Mouse (Mus musculus) small intestine, adult 2 months (tissue): Measurements from ENCODE around the gene L3mbtl4. TPM values are rescaled to one million over a fixed set of nuclear protein-coding genes. Genes with fewer than 3 reads are reported as not detected.
"Not testable (repeated sequence)": the region's sequence is repeated elsewhere in the genome, so short reads cannot be mapped to it uniquely, and the experiment has no call there.

ENCODE experiments used
- H3K27ac ChIP-seq: fragments of 200-500 bp; 2 replicates; pipeline ENCODE4 v1.5.1; 2012; ENCODE audit warnings: low read depth, low read length, control low read depth, inconsistent platforms; ENCODE audit not compliant: insufficient read depth
- H3K27me3 ChIP-seq: fragments of 200-500 bp; 2 replicates; pipeline ENCODE4 v1.6.1; 2012; ENCODE audit warnings: mild to moderate bottlenecking, moderate library complexity, low read length, inconsistent platforms; ENCODE audit not compliant: control insufficient read depth, insufficient read depth
- H3K36me3 ChIP-seq: fragments of 200-500 bp; 2 replicates; pipeline ENCODE4 v1.6.1; 2012; ENCODE audit warnings: mild to moderate bottlenecking, low read length, control low read depth, inconsistent platforms; ENCODE audit not compliant: control insufficient read depth, insufficient read depth
- H3K4me1 ChIP-seq: fragments of 200-500 bp; 2 replicates; pipeline ENCODE4 v1.6.1; 2012; ENCODE audit warnings: low read length, inconsistent platforms, mixed read lengths; ENCODE audit not compliant: control insufficient read depth, insufficient read depth, insufficient read length
- H3K4me3 ChIP-seq: fragments of 200-500 bp; 2 replicates; pipeline ENCODE4 v1.5.1; 2012; ENCODE audit warnings: low read depth, mild to moderate bottlenecking, control low read depth, inconsistent platforms, low read length, moderate library complexity
- CTCF ChIP-seq: fragments of 200-500 bp; IDR thresholded peaks from 2 replicates; pipeline ENCODE4 v1.5.1; 2012; ENCODE audit warnings: low read depth, mild to moderate bottlenecking, control low read depth, inconsistent platforms, low read length, moderate library complexity, mixed read lengths; ENCODE audit not compliant: insufficient replicate concordance, insufficient read length; ENCODE audit errors: extremely low read depth
- POLR2A ChIP-seq: fragments of 200-500 bp; IDR thresholded peaks from 2 replicates; pipeline ENCODE4 v1.6.1; 2012; ENCODE audit warnings: low read depth, mild to moderate bottlenecking, control low read depth, inconsistent platforms, low read length, moderate library complexity
- WGBS: fragments of 180-500 bp; shearing (Covaris S2); methylation state at CpG from one replicate; pipeline ENCODE4 v1.1.7; 2018; 5-methylcytosine and 5-hydroxymethylcytosine counted together
- polyA plus RNA-seq: library from polyadenylated mRNA; depleted of rRNA; stranded (reverse); fragments of >200 nt; gene quantifications from 2 replicates; pipeline ENCODE4 v1.2.3, GENCODE M21; 2012

The L3mbtl4 gene
- polyA plus RNA-seq, 1 experiment, result not detected

DNA sequence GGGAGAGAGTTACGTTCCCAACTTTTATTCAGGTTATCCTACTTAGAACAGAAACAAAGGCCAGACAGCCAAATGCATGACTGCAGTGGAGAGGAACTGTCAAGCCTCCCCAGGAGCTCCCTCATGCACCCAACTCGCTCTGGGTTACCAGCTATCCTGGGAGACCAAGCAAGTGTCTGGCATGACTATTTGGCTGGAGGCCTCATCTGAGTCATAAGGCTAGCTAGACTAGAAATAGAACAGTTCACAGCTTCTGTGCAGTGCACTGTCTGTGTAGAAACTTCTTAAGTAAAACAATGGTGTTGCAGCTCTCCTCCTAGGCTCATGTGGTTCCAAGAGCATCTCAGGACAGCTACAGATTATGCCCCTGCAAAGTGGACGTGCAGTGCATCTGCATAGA, 218.6 kb downstream of the L3mbtl4 start:
- H3K4me1 ChIP-seq, result no peaks in the 10 kb centered on the region
- TF ChIP-seq CTCF (no peak), POLR2A (no peak)
- H3K27me3 ChIP-seq, result no peaks in the 10 kb centered on the region
- H3K4me3 ChIP-seq, result no peak overlapping the region
- no peaks in the 10 kb centered on the region for H3K36me3 ChIP-seq
- H3K27ac ChIP-seq, result no peak overlapping the region
- WGBS, result 78% methylated on average over 3 of the region's 3 CpGs

DNA sequence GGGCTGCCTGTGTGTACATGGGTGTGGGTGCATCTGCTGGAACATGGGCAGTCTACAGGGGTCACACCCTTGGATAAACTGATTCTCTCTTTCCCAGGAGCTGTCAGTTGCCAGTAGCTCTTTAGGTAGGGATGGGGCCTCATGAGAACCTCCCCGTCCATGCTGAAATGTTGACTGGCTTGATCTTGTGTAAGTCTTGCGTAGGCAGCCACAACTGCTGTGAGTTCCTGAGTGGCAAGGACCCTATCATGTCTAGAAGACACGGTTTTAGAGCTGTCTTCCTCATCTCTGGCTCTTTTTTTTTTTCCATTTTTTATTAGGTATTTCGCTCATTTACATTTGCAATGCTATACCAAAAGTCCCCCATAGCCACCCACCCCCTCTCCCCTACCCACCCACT, 229.4 kb downstream of the L3mbtl4 start:
- not testable (repeated sequence) for H3K4me3 ChIP-seq, H3K27me3 ChIP-seq, H3K27ac ChIP-seq, H3K4me1 ChIP-seq, H3K36me3 ChIP-seq
- 91% methylated on average over 2 of the region's 4 CpGs for WGBS

DNA sequence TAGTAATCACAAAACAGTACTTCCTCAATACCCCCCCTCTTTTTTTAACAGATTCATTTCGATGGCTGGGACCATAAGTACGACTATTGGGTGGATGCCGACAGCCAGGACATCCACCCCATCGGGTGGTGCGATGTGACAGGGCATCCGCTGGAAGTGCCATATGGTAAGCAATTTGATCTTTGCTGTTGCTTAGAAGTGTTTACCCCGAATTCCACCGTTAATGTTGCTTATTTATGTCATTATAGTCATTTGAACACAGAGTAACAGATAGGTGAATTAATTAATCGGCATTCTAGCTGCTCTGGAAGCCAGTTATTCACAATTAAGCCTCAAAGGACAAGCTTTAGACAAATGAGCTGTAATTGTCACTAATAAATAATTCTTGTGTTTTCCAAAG, 286.1 kb downstream of the L3mbtl4 start:
- no peaks in the 10 kb centered on the region for H3K27me3 ChIP-seq
- H3K36me3 ChIP-seq, result no peaks in the 10 kb centered on the region
- H3K4me3 ChIP-seq, result no peak overlapping the region
- H3K4me1 ChIP-seq, result no peaks in the 10 kb centered on the region
- 70% methylated on average over 9 of the region's 9 CpGs for WGBS
- H3K27ac ChIP-seq, result no peak overlapping the region
- no peak for TF ChIP-seq CTCF
- TF ChIP-seq POLR2A, result no peak

DNA sequence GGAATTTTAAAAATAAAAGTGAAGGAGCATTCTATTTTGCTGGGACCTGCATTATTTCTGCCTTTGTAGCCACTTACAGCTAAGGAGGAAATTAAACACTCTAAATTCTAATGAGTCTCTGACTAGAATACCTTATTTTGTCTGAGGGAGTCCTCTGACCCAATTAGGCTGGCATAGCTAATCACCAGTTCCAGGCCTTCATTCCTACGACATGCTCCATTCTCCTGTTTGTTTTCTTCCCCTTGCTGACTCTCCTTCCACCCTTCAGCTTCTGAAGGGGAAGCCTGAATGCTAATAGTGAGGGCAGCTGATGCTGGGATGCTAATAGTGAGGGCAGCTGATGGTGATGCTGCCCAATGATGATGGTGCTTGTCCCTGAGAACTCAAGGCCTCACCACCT, 286.7 kb downstream of the L3mbtl4 start:
- TF ChIP-seq CTCF (no peak), POLR2A (no peak)
- Histone ChIP-seq H3K4me3 (no peak overlapping the region), H3K4me1 (no peaks in the 10 kb centered on the region), H3K27me3 (no peaks in the 10 kb centered on the region), H3K27ac (no peak overlapping the region), H3K36me3 (no peaks in the 10 kb centered on the region)
- 29% methylated on average over 1 of the region's 1 CpGs for WGBS

DNA sequence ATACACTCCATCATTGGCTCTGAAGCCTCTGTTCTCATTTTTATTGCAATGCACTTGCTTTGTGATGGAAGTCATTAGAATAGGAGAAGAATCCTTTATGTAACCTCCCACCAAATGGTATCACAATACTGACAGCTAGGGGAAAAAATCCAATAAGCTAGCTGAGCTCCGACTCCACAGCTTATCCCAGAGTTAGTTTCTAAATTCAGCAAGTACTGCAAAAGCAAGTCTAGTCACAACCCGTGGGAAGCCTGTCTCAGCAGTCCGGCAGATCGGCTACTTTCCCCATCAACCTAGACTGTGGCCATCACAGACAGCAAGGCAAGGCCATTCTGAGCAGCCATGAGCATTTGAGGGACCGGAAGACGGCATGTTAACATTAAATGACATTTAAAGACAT, 298.2 kb downstream of the L3mbtl4 start:
- Histone ChIP-seq H3K4me1 (no peaks in the 10 kb centered on the region), H3K4me3 (no peak overlapping the region), H3K27me3 (no peaks in the 10 kb centered on the region), H3K36me3 (no peaks in the 10 kb centered on the region), H3K27ac (no peak overlapping the region)
- TF ChIP-seq CTCF (no peak), POLR2A (no peak)
- WGBS, result 89% methylated on average over 6 of the region's 6 CpGs

DNA sequence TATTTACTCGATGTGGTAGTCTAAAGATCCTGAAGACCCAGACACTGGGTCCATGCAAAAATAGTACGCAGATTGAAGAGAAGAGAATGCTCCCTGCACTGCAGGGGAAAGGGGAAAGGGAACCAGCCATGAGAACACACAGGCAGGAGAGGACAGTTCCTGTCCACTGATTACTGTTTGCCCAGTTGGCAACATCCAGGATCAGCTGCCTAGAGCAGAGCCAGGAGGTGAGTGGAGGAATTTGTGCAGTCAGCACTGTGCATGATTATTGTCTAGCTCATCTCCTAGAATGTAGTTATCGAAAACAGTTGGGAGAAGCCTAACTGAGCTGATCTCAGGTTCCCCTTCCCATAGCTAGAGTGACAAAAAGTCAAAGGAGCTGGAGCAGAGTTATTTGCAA, 311.6 kb downstream of the L3mbtl4 start:
- H3K27me3 ChIP-seq, result no peaks in the 10 kb centered on the region
- TF ChIP-seq CTCF (no peak), POLR2A (no peak)
- H3K4me1 ChIP-seq, result no peaks in the 10 kb centered on the region
- WGBS, result 75% methylated on average over 3 of the region's 3 CpGs
- H3K27ac ChIP-seq, result no peak overlapping the region
- no peak overlapping the region for H3K4me3 ChIP-seq
- no peaks in the 10 kb centered on the region for H3K36me3 ChIP-seq

DNA sequence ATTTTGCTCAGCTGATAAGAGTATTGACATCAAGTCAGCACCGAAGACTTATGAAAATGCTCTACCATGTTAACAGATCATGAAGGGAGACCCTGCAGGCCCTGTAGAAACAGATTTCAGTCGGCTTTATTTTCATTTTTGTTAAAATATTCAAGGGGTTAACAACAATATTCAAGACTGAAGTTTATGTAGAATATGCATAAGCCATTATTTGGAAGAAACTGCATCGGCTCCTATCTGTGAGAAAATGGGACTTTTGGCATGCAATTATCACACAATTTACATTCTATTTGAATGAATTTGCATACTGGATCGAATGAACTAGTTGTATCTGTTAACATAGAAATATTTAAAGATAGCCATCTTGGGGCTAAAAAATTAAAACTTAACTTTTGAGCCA, 318.0 kb downstream of the L3mbtl4 start:
- Histone ChIP-seq H3K27ac (no peak overlapping the region), H3K4me1 (no peaks in the 10 kb centered on the region), H3K36me3 (no peaks in the 10 kb centered on the region), H3K4me3 (no peak overlapping the region), H3K27me3 (no peaks in the 10 kb centered on the region)
- TF ChIP-seq POLR2A, result no peak
- no peak for TF ChIP-seq CTCF
- WGBS, result 72% methylated on average over 4 of the region's 4 CpGs

DNA sequence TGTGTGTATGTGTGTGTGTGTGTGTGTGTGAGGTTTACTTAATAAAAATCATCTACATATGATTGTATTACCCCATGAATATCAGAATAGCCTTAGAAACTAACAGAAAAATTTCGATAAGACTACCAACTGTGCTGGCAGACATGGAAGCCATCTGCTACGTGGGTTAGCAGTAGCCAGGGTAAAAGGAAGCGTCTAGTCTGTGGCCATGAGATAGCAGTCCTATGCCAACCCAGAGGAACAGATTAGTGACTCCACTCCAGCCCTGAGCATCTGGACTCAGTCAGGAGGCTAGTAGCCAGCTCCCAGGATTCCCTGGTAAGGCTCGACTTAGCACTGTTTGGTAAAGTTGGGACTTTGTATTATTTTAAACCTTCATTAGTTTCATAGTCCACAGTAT, 329.1 kb downstream of the L3mbtl4 start:
- Histone ChIP-seq H3K36me3 (no peaks in the 10 kb centered on the region), H3K4me1 (no peaks in the 10 kb centered on the region), H3K27ac (no peak overlapping the region), H3K4me3 (no peak overlapping the region), H3K27me3 (no peaks in the 10 kb centered on the region)
- WGBS, result 64% methylated on average over 4 of the region's 4 CpGs
- TF ChIP-seq POLR2A (no peak), CTCF (no peak)
